Mouse (Mus musculus) G1E (cell line): ENCODE data around the gene Entpd8.

ENCODE experiments used
- CTCF ChIP-seq: IDR thresholded peaks from 2 replicates; pipeline ENCODE4 v1.5.1; 2012; ENCODE audit warnings: low read depth, low read length, inconsistent platforms, mixed read lengths
- POLR2AphosphoS5 ChIP-seq: IDR thresholded peaks from 2 replicates; pipeline ENCODE4 v1.6.1; 2012; ENCODE audit warnings: low read depth, low read length, inconsistent platforms; ENCODE audit not compliant: insufficient replicate concordance
- TAL1 ChIP-seq: conservative IDR thresholded peaks from 2 replicates; pipeline ENCODE4 v1.6.1; 2012; ENCODE audit warnings: low read depth, low read length, inconsistent platforms, mixed read lengths

- TF ChIP-seq CTCF (no peak), POLR2AphosphoS5 (no peak), TAL1 (no peak)
These were observed 46.2 kb downstream of the Entpd8 start for GRCm38 (mm10) chr2:25126011-25127010.
